Mouse (Mus musculus) layer of hippocampus, adult 8-10 months (tissue): ENCODE data around the gene Slc25a10. TPM values are rescaled to one million over a fixed set of nuclear protein-coding genes. Genes with fewer than 3 reads are reported as not detected.

Experiments
- DNase-seq, 2 experiments: peaks; one replicate each; pipeline ENCODE4 v3.0.0; 2022; ENCODE audit warnings: low spot score in 2 of 2
- total RNA-seq, 4 experiments: library from RNA; stranded (reverse); gene quantifications; 2 replicates each; pipeline ENCODE4 v1.2.4; 2022

Slc25a10 gene
- total RNA-seq, 4 experiments from 2014 or later: 22.9 to 28.6 (median 25.0) TPM

DNA sequence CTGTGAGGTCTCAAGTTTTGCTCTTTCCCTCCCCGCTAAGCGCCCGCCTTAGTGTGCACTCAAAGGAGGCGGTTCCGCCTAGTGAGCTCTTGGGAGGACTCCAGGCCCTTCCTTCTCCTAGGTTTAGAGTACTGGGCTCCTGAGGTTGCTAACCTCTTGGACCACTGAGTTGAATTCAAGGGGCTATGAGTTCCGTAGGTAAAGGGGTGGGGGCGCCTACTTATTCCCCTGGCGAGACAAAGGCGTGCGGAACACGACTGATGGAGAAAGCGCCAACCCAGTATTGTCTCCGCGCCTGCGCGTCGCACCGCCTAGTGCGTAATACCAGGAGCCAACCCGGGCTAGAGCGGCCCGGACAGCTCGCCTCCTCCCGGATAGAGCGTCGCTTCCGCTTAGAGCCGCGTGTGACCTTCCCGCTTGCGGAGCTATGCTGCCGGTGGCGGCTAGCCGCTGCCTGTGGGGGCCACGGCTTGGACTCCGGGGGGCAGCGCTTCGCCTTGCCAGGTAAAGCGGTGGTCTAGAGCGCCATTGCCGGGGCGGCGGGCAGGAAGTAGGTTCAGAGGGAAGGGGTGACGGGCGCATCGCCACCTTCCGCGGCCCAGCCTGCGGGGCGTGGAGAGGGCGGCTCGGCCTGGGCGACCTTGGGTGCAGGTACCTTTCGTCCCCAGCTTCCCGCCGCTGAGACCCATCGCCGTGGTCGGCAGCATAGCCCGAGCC is 7.2 kb upstream of the Slc25a10 start, which contains the start of gene Mrpl12:
Gene Mrpl12 (plus strand): TSS at position 349 of the 717 bp plus-strand sequence.
- peak; percentile 85 to 86 for DNase-seq

DNA sequence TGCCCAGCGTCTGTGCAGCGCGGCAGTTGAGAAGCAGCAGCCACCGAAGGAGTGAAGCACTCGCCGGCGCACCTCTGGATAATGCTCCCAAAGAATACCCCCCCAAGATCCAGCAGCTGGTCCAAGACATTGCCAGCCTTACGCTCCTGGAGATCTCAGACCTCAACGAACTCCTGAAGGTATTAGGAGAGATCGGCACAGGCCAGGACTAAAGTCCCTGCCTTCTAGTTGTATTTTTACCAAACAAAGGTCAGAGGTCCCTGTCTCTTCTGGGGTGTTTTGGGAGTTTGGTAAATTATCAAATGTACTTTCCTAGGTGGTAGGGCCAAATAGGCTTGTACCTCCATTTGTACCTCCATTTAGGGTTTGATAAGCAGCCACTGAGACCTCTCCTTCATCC is 6.4 kb upstream of the Slc25a10 start:
- DNase-seq: no peak

DNA sequence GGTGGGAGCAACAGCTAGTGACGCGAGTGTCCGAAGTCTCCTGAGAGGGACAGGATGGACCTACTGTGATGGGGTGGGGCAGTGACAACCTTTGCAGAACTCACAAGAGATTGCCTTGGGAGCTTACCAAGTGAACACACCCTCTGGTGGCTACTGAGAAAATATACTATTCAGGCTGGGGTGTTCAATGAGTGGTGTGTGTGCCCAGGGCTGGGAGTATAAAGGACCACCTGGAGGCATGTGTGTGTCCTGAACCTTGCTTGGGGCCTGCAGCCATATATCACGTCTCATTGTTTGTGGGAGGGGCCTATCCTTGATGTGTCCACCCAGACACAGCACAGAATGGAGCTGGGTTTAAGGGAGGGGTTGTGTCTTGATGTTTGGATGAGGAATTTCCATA is 3.1 kb upstream of the Slc25a10 start:
- DNase-seq: no peak

DNA sequence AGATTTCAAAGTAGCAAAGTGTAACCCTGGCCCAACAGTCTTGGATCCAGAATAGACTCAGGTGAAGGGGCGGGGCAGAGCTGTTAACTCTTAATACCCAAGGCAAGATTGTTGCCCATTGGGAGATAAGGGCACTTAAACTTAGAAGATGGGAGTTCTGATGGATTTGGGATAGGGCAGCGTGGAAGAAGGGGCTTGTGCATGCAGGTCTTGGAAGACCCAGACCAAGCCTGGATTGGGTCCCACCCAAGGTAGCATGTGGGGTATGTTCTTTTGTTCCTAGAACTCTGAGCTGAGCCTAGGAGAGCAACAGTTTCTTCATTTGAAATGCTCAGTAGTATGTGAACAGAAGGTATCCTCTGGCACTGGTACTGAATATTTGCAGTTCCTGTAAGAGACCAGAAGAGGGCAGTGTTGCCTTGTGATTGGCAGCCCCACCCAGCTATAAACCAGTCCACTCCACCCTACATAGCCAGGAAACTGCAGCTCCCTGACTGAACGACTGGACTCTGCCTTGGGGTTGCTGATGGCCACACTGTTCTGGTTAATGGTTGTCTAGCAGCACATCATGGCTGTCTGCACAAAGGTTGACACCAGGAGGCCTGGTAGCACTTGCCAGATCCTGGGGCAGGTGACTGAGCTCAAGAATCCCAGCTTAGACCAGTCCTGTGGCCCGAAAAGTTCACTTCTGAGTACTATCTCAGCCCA is 2.4 kb upstream of the Slc25a10 start:
- DNase-seq: peak; percentile 54 to 65

DNA sequence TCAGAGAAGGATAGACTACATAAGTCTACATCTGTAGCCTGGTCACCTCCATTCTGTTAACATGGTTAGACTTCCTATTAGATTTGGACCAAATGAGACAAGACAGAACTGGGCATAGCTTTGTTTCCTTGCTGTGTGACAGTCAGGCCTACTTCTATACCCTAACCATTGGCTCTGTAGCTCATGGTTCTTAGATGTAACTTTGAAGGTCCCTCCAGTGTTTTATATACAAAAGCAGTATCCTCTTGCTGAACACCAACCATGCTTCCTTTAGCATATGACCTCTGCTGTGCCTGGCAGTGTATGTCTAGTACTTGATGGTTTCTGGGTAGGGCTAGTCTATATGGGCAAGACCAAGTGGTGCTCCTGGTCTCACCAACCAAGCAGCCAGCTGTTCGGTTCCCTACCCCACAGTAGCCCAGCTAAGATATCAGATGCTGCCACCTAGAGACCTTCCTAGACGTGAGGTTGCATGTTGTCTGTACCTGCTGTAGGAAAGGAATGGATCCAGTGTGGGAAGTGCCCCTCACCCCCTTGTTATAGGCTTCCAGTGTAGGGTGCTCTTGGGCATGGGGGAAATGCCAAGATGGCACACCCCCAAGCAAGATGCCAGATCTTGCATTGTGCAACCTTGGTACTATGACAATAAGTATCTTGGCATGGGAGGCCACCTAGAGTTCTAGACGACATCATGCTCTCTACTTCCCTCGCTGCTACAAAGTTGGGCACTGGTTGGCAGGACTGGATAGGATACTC is 1.2 kb upstream of the Slc25a10 start:
- DNase-seq: no peak

DNA sequence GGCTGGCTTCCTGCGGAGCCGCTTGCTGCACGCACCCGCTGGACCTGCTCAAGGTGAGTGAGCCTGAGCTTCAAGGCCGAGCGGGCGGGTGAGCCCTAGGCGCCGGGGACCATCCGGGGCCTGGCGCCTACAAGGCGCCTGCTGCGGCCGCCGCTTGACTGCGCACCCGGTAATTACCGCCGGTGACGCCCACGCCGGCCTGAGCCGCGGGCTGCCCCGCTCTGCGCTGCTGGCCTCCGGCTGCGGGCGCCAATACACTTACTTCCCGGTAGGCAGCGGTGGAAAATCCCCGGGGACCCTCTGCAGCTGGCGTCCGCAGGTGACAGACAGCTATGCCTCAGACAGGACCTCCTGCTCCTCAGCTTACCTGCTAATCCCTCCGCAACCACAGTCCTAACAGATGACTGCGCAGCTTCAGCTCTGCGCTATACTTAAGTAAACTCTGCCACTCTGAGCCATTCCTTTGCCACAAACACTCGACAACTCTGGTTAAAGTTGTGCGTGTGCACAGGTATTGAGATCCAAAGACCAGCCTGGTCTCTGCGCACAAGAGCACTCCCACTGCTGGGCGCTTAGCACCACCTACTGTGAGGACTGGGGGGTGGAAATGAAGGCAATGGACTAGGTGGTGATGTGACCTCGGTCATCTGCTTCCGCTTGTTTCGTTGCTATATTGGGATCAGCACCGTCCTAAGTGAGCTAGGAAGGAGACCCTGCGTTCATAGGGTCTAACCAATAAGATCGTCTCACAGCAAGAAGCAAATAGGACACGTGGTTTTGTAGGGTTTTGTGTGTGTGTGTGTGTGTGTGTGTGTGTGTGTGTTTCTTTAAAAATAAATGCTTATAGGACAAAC is 611 bp downstream of the Slc25a10 start:
- no peak for DNase-seq

DNA sequence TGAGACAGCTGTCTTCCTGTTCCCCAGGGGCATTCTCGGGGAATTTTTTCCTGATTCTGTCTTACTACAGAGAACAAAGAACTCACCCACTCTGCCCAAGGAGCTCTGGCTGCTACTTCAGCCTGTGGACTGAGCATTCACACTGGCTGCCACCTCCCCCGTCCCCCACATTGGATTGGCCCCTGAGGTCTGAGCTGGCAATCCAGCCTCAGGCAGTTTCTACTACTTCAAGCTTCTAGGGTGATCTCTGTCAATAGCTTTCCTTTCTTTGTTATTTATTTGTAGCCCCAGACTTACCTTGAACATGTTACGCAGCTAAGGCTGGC is 1.2 kb downstream of the Slc25a10 start:
- DNase-seq: no peak

DNA sequence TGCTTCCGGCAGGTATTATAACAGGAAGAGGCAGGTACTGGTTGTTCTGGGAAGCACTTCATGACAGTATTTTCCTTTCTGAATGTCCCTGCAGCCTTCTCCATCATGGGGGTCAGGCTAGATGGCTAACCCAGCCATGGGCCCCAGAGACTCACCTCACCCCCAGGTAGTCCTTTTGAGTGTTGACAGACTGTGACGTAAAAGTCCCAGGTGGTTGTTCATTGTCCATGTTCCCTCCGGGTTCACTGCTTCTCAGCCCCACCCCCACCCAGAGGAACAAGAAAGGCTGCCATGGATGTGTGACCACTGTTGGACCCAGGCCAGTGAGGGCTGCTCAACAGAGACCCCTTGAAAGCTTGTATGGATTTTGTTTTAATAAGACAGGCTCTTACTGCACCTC is 1.7 kb downstream of the Slc25a10 start:
- DNase-seq: no peak

DNA sequence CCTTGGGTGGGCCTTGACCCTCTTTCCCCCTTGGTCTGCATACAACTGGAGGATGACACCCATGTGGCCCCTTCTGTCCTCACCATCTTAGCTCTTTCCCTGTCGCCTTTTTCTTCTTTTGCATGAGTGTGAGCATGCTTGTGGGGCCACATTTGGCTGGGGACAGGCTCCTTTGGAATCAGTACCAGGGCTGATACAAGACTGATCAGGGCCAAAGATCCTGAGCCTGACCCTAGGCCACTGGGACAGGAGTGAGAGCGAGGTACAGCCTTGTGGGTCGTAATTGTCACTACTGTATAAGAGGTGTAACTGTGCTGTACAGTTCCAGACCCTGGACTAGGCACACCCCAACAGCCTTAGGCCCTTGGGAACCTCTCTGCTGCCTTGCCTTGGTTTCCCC is 2.3 kb downstream of the Slc25a10 start:
- DNase-seq: no peak

DNA sequence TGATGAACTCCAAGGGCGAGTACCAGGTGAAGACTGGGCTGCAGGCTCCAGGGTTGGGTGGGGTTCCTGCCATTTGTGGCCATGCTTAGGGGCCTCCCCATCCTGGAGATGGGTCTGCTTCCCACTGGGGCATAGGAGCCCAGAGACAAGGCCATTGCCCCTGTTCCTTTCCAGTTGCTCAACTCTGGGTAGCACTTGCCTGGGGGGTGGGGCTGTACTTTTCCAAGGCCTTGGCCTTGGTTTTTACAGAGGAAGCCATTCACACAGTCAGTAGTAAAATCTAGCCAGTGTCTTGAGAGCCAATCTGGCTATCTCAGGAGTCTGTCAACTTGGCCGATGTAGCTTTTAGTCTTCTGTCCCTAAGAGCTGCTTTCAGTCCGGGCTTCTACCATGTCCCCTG is 5.8 kb downstream of the Slc25a10 start:
- no peak for DNase-seq

DNA sequence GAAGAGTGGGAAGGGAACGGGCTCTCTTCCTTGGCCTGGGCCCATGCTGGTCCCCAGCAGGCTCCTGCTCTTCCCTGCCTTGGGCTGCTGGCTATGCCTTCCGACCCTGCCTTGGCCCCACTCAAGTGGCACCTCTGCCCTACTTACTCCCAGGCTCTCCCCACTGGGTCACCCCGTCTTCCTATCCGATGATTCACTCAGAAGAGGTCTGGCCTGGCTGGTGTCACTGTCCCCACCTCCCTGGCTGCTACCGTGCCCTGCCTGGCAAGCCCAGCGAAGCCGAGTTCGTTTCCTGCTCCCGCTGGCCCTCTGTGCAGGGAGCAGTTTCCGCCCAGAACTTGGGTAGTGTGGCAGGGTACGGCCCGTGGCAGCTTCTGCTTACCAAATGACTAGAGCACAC is 6.6 kb downstream of the Slc25a10 start:
- no peak for DNase-seq

DNA sequence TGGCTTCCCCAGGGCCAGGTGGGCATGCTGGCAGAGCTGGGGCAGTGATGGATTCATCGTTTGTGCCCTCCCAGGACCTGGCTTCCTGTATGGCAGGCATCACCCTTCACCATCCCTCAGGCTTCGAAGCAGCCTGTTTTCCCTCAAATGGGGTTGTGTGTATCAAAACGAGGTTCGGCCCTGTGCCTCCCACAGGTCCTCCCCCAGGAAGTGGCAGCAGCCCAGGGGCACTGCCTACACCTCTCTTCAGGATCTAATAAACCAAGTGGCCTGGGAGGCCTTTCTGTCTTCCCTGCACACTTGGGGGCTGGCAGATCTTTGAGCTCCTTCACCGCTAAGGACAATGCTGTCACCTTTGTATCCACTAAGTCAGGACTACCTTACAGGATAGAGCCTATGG is 7.3 kb downstream of the Slc25a10 start:
- DNase-seq: no peak

DNA sequence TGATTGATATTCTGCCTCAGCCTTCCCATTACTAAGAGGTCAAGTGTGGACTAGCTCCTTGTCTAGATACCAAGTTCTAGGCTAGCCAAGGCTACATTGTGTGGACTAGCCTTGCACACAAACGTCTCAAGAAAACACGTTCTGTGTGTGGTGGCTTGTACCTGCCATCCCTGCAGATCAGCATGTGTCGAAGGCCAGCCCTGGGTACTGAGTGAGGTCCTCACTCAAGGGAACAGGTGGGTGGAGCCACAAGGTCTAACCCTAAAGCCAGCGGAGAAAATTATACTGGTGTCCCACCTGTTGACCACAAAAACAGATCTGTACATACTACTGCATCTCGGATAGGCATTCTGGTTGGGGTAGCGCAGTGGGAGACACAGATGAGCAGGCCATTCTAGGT is 8.3 kb downstream of the Slc25a10 start:
- no peak for DNase-seq

DNA sequence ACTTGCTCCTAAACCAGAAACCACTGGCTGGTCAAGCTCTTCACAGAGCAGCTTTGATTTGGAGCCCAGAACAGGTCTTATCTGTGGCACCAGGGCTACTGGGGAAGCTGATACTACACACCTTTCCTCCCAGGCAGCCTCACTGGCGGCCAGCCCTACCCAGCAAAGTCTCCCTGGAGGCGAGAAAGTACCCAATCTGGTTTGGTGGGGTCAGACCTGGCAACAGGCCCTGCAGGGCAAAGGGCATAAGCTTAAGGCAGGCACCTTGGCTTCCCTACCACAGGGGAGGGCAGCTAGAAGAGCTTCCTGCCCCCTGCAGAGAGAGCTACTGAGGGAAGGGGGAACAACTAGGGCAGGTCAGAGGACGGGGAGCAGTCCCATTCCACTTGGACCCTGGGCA is 8.7 kb downstream of the Slc25a10 start:
- no peak for DNase-seq

DNA sequence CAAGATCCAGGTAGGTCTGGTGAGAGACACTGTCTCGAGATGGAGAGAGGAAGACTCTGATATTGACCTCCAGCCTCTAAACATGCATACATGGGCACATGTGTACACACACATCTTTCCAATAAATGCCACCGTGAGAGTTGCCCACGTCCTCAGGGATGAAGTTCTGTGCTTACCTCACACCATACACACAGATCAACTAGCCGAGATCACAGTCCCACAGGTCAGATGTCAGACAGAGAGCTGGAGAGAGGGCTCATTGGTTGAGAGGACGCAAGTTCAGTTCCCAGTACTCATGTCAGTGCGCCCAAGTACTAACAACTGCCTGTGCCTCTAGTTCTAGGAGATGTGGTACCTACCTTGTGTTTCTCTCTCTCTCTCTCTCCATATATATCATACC is 9.4 kb downstream of the Slc25a10 start:
- no peak for DNase-seq

DNA sequence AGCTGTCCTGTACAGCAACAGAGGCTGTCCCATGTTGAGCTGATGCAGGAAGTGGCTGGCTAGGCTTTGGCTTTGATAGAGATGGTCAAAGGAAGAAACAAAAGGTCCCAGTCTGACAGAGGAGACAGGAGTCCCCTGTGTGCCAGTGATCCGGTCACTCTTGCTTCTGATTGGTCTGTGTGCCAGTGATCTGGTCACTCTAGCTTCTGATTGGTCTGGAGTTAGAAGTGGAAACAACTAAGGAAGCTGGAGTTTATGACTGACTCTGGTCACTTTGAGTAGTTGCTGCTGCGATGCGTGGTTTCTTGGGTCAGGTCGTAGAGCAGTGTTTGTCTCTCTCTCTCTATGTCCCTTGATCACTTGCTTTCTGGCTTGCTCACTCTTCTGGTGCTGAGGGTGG is 10.1 kb downstream of the Slc25a10 start:
- DNase-seq: no peak

DNA sequence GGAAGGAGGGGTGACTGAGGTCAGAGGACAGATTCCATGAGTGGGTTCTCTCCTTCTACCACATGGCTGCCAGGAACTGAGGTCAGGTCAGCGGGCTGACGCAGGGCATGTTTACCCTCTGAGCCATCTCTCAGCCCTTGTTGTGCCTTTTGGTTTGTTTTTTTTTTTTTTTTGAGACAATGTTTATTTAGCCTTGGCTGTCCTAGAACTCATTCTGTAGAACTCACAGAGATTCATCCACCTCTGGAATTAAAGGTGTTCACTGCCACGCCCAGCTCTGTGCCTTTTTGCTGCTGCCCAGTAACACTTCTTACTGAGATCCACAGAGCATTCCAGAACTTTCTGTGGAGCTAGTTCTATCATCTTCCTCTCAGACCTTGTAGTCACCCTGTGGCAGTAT is 14.0 kb downstream of the Slc25a10 start:
- DNase-seq: no peak

DNA sequence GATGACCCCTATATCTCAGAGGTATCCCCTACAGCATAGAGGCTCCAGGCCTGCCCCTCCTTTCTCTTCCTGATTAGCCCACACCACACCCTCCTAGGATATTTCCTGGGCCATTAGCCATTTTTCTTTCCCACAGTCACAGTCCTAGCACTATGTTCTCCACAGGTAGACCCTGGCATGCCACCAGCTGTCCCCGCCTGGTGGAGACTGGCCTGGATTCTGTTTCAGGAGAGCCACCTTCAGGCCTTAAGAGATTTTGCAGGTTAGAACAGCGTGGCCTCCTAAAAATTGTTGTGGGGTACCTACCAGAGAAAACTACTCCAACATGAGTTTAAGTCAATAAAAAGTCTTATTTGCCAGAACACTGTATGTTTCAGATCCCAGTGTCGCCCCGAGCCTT is 15.3 kb downstream of the Slc25a10 start:
- DNase-seq: no peak

DNA sequence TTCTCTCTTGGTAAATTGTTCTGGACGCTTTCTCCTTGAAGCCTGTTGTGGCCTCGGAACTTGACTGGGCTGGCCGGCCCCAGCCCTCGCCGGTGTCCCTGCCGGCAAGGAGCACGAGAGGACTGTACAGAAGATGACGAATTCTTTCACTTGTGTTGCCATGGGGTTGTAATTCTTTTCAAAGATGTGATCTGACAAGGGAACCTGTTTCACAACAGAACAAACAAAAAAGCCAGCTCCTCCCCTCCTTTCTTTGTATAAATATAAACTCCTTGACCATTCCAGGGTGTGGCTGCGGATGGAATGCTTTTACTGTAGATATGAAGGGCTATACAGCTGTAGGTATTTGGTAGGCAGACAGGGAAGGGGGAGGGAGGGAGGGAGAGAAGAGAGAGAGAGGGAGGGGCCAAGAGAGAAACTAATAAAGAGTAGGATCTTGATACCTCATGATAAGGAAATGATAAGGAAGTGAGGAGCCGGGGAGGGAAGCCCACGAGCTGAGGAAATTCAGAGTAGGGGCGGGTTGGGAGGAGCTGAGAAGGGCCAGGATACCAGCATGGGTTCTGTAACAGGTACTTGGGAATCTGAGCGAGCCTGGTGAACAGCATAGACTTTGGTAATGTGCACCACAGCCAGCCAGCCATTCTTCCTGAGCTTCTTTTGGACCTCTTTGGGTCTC is 16.1 kb downstream of the Slc25a10 start:
- DNase-seq: no peak

DNA sequence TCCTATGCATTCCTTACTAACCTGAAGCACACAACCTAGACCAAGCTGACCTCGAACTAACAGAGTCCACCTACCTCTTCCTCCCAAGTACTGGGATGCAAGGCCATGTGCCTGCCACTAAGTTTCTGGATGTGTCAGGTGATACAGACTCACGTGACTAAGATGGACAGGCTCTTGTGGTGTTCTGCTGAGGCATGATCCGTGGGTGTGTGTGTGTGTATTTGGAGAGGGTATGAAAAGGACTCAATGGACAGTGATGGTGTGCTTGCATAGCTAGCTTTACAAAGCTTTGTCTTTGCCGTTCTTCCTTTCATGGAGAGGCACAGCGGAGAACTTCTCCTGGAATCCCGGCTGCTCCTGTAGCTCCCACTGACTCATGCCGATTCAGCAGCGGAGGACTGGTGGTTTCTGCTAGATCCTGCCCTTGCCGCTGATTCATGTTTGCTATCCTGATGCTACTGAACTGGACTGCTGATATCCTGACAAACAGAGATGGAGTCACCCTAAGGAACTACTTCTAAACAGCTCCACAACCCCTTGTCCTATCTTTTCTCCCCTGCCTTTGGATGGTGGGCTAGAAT is 16.7 kb downstream of the Slc25a10 start:
- no peak for DNase-seq

DNA sequence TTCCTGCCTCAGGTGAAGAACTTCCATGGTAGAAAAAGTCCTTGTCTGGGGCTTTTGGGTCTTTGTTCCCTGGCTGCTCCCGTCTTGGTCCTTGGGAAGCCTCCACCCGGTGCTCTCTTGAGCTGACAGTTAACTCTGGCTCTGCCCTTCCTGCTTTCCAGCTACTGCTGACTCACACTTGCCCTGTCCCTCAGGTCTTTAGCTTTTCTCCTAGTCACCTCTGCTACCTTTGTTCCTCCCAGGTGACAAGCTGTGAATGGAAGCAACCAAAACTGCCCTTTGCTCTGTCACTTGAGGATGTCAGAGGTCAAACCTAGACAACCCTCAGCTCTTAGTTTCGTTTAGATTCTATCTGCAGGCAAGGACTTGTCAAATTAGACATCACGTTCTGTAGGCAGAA is 18.3 kb downstream of the Slc25a10 start:
- DNase-seq: no peak
